Mouse (Mus musculus): ENCODE results near the gene Gm10964. TPM values are rescaled to one million over a fixed set of nuclear protein-coding genes. Genes with fewer than 3 reads are reported as not detected.

Gene Gm10964
- total RNA-seq (2021): not detected

- intact Hi-C loops (cut with DNase I): loop anchor here (5.0 kb wide), 2 partner anchors 297 to 312 kb away; no protein-coding TSS in a partner anchor
- DNase-seq (ENCODE audit: low spot score): no peak
Observed at GRCm38 (mm10) chr3:103739329-103739728, at the start of gene Gm10964. Gene Gm10964, plus strand, starts transcription at chr3:103739366.

GRCm38 (mm10) chr3:103690506-103690905, 48.7 kb upstream of the Gm10964 start:
- DNase-seq (ENCODE audit: low spot score): peak; percentile 3
- intact Hi-C loops (cut with DNase I): no loop called here

GRCm38 (mm10) chr3:103695556-103695955, 43.6 kb upstream of the Gm10964 start:
- intact Hi-C loops (cut with DNase I): no loop called here
- DNase-seq (ENCODE audit: low spot score): no peak

GRCm38 (mm10) chr3:103696388-103696925, 42.7 kb upstream of the Gm10964 start:
- intact Hi-C loops (cut with DNase I): no loop called here

GRCm38 (mm10) chr3:103704661-103705060, 34.5 kb upstream of the Gm10964 start:
- intact Hi-C loops (cut with DNase I): no loop called here
- DNase-seq (ENCODE audit: low spot score): no peak

More at GRCm38 (mm10) chr3:103696388-103696925, 42.7 kb upstream of the Gm10964 start:
- no peak for DNase-seq (ENCODE audit: low spot score)

GRCm38 (mm10) chr3:103705426-103705825, 33.7 kb upstream of the Gm10964 start:
- no peak for DNase-seq (ENCODE audit: low spot score)
- intact Hi-C loops (cut with DNase I): no loop called here

GRCm38 (mm10) chr3:103709470-103710040, 29.6 kb upstream of the Gm10964 start:
- intact Hi-C loops (cut with DNase I): no loop called here

GRCm38 (mm10) chr3:103712196-103712595, 27.0 kb upstream of the Gm10964 start:
- intact Hi-C loops (cut with DNase I): no loop called here
- no peak for DNase-seq (ENCODE audit: low spot score)

More at GRCm38 (mm10) chr3:103709470-103710040, 29.6 kb upstream of the Gm10964 start:
- DNase-seq (ENCODE audit: low spot score): no peak

- no peak for DNase-seq (ENCODE audit: low spot score)
- intact Hi-C loops (cut with DNase I): no loop called here
Observed at GRCm38 (mm10) chr3:103714236-103714875, 24.8 kb upstream of the Gm10964 start.

- no peak for DNase-seq (ENCODE audit: low spot score)
- intact Hi-C loops (cut with DNase I): no loop called here
Observed at GRCm38 (mm10) chr3:103714942-103715341, 24.2 kb upstream of the Gm10964 start.

GRCm38 (mm10) chr3:103715762-103716693, 23.1 kb upstream of the Gm10964 start:
- intact Hi-C loops (cut with DNase I): no loop called here
- no peak for DNase-seq (ENCODE audit: low spot score)

- no peak for DNase-seq (ENCODE audit: low spot score)
- intact Hi-C loops (cut with DNase I): no loop called here
Observed at GRCm38 (mm10) chr3:103716774-103717760, 22.1 kb upstream of the Gm10964 start.

- intact Hi-C loops (cut with DNase I): no loop called here
- no peak for DNase-seq (ENCODE audit: low spot score)
Observed at GRCm38 (mm10) chr3:103718728-103719127, 20.4 kb upstream of the Gm10964 start.

- intact Hi-C loops (cut with DNase I): no loop called here
- DNase-seq (ENCODE audit: low spot score): no peak
Observed at GRCm38 (mm10) chr3:103724137-103724536, 15.0 kb upstream of the Gm10964 start.

GRCm38 (mm10) chr3:103726642-103727041, 12.5 kb upstream of the Gm10964 start:
- no peak for DNase-seq (ENCODE audit: low spot score)
- intact Hi-C loops (cut with DNase I): no loop called here

- no peak for DNase-seq (ENCODE audit: low spot score)
- intact Hi-C loops (cut with DNase I): no loop called here
Observed at GRCm38 (mm10) chr3:103727813-103728326, 11.3 kb upstream of the Gm10964 start.

- intact Hi-C loops (cut with DNase I): no loop called here
- no peak for DNase-seq (ENCODE audit: low spot score)
Observed at GRCm38 (mm10) chr3:103729850-103730249, 9.3 kb upstream of the Gm10964 start.

- intact Hi-C loops (cut with DNase I): no loop called here
- no peak for DNase-seq (ENCODE audit: low spot score)
Observed at GRCm38 (mm10) chr3:103732116-103732515, 7.0 kb upstream of the Gm10964 start.

- intact Hi-C loops (cut with DNase I): no loop called here
- DNase-seq (ENCODE audit: low spot score): no peak
Observed at GRCm38 (mm10) chr3:103733176-103733575, 6.0 kb upstream of the Gm10964 start.

Data from heart, postnatal 25 days (tissue).